Comparison of ENCODE assay signal across 8 mouse cellular contexts in the genomic region with DNA sequence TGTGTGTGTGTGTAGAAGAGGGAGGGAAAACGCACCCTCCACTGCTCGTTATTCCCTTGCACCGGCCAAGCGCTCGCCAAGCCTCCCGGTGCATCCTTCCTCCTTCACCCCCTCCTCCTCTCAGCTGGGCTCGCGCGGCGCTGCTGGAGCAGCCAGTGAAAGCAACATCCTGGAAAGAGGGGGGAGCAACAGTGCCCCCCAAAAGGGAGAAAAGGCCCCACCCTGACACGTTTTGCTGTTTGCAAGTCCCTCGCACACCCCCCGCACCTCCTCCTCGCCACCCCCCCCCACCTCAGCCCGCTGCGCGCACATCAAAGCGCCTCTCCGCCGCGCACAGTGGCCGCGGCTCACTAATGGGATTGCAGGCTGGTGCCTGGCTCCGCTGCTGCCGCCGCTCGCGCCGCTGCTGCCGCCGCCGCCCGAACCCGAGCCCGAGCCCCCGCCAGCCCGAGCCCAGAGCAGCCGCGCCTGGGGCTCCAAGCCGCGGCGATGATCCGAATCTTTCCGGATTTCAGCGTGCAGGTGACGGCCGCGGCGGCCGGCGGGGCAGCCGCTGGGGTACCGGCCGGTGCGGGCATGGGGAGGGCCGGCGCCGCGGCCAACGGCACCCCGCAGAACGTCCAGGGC. TPM values are rescaled to one million over a fixed set of nuclear protein-coding genes. Genes with fewer than 3 reads are reported as not detected.
DNase-seq lines count a peak whose midpoint lies in the region; ATAC-seq and TF ChIP-seq lines count a peak whose summit lies in the region.

A gene (plus strand): TSS at position 577 of the 627 bp plus-strand sequence.

- no peak for TF ChIP-seq EP300 in heart, adult 2 months (IDR thresholded peaks at IDR 0.05; ENCODE audit: insufficient read depth, low read depth, low read length)

- TF ChIP-seq CTCF in heart, adult 2 months (IDR thresholded peaks at IDR 0.05), result no peak

- WGBS in heart, adult 2 months, result 1% methylated on average over 59 of the region's 62 CpGs
- WGBS in forebrain, embryonic 14.5 days, result under 1% methylated on average over 46 of the region's 62 CpGs
- under 1% methylated on average over 53 of the region's 62 CpGs for WGBS in hindbrain, embryonic 16.5 days
- under 1% methylated on average over 22 of the region's 62 CpGs for WGBS in limb, embryonic 14.5 days

- peak; percentile 12 to 34 for DNase-seq in heart, adult 2 months
- DNase-seq in heart, postnatal 25 days (ENCODE audit: low spot score), result no peak
- DNase-seq in brain, adult 2 months (ENCODE audit: low read depth, low spot score), result peak; percentile 67
- peak; percentile 87 for DNase-seq in forebrain, embryonic 14.5 days (ENCODE audit: low spot score)
- peak; percentile 37 for DNase-seq in limb, embryonic 14.5 days (ENCODE audit: low spot score)
- DNase-seq in retina, embryonic 14.5 days (ENCODE audit: low spot score), result peak; percentile 70
- DNase-seq in spleen, postnatal 14 days (ENCODE audit: low spot score in 2 of 2), result no peak

- H3K4me3 ChIP-seq in heart, adult 2 months, result peak within 1 kb of the TSS; percentile 40
- H3K4me3 ChIP-seq in forebrain, embryonic 14.5 days (ENCODE audit: low read depth, low read length), result peak within 1 kb of the TSS; percentile 85
- peak within 1 kb of the TSS; percentile 73 for H3K4me3 ChIP-seq in hindbrain, embryonic 16.5 days (ENCODE audit: low read length)
- peak within 1 kb of the TSS; percentile 62 for H3K4me3 ChIP-seq in limb, embryonic 14.5 days (replicated peaks; ENCODE audit: low read length)

- no peak for TF ChIP-seq POLR2A in heart, adult 2 months (IDR thresholded peaks at IDR 0.05; ENCODE audit: insufficient read depth, low read depth, low read length)
- TF ChIP-seq POLR2A in limb, embryonic 14.5 days (IDR thresholded peaks at IDR 0.05; ENCODE audit: borderline replicate concordance, extremely low read depth, insufficient read depth, insufficient read length), result no peak

- peaks cover 32% of the 10 kb centered on the region for H3K27me3 ChIP-seq in heart, adult 2 months (ENCODE audit: control insufficient read depth, insufficient read depth, low read length)
- no peaks in the 10 kb centered on the region for H3K27me3 ChIP-seq in forebrain, embryonic 14.5 days (replicated peaks; ENCODE audit: control insufficient read depth, insufficient read depth, low read length)
- H3K27me3 ChIP-seq in hindbrain, embryonic 16.5 days (replicated peaks; ENCODE audit: control insufficient read depth, insufficient read depth, low read length), result no peaks in the 10 kb centered on the region
- peaks cover 47% of the 10 kb centered on the region for H3K27me3 ChIP-seq in limb, embryonic 14.5 days (ENCODE audit: control insufficient read depth, insufficient read depth, low read length)

- H3K4me2 ChIP-seq in forebrain, embryonic 14.5 days (ENCODE audit: low read length), result peak within 1 kb of the TSS; percentile 80
- peak within 1 kb of the TSS; percentile 96 for H3K4me2 ChIP-seq in hindbrain, embryonic 16.5 days (ENCODE audit: low read length)
- H3K4me2 ChIP-seq in limb, embryonic 14.5 days (replicated peaks; ENCODE audit: low read depth, low read length, severe bottlenecking), result peak within 1 kb of the TSS; percentile 99

- H3K4me1 ChIP-seq in heart, adult 2 months (ENCODE audit: control insufficient read depth, insufficient read depth, low read length), result peaks cover 2% of the 10 kb centered on the region; the same call in 1 of the 2 replicates
- peaks cover 15% of the 10 kb centered on the region for H3K4me1 ChIP-seq in forebrain, embryonic 14.5 days (ENCODE audit: control insufficient read depth, insufficient read depth, low read length)
- H3K4me1 ChIP-seq in hindbrain, embryonic 16.5 days (ENCODE audit: control insufficient read depth, insufficient read depth, low read depth, low read length), result peaks cover 23% of the 10 kb centered on the region
- H3K4me1 ChIP-seq in limb, embryonic 14.5 days (ENCODE audit: control insufficient read depth, insufficient read depth, low read length), result peaks cover 21% of the 10 kb centered on the region

- H3K9ac ChIP-seq in heart, adult 2 months (ENCODE audit: low read depth, low read length), result 0 out of 2 replicates have a peak within 1 kb of the TSS, but pooled peaks have one; percentile 15
- H3K9ac ChIP-seq in forebrain, embryonic 14.5 days (ENCODE audit: low read length), result peak within 1 kb of the TSS; percentile 91
- H3K9ac ChIP-seq in hindbrain, embryonic 16.5 days (ENCODE audit: low read depth, low read length), result peak within 1 kb of the TSS; percentile 86
- H3K9ac ChIP-seq in limb, embryonic 14.5 days (ENCODE audit: low read depth, low read length, severe bottlenecking), result peak within 1 kb of the TSS; percentile 59

- intact Hi-C loops in heart, adult 2 months (cut with DNase I), result no loop called here
- intact Hi-C loops in heart, postnatal 25 days (cut with DNase I), result loop anchor here (10.0 kb wide), 1 partner anchor 333 kb away; no protein-coding TSS in a partner anchor

- peak; percentile 79 for ATAC-seq in forebrain, embryonic 14.5 days
- ATAC-seq in hindbrain, embryonic 16.5 days, result peak; percentile 86
- ATAC-seq in limb, embryonic 14.5 days (ENCODE audit: low FRiP score, low read depth), result peak; percentile 44

- H3K27ac ChIP-seq in heart, adult 2 months, result no peak within 1 kb of the TSS
- H3K27ac ChIP-seq in forebrain, embryonic 14.5 days (ENCODE audit: low read depth, low read length), result peak within 1 kb of the TSS; percentile 94
- peak within 1 kb of the TSS; percentile 85 for H3K27ac ChIP-seq in hindbrain, embryonic 16.5 days (ENCODE audit: low read depth, low read length)
- H3K27ac ChIP-seq in limb, embryonic 14.5 days (replicated peaks; ENCODE audit: low read depth, low read length), result no peak within 1 kb of the TSS

- no peaks in the 10 kb centered on the region for H3K9me3 ChIP-seq in forebrain, embryonic 14.5 days (replicated peaks; ENCODE audit: control insufficient read depth, low read length)
- H3K9me3 ChIP-seq in hindbrain, embryonic 16.5 days (ENCODE audit: control insufficient read depth, low read length), result no peaks in the 10 kb centered on the region
- H3K9me3 ChIP-seq in limb, embryonic 14.5 days (ENCODE audit: control insufficient read depth, low read length), result no peaks in the 10 kb centered on the region

- H3K79me2 ChIP-seq in heart, adult 2 months (replicated peaks; ENCODE audit: control insufficient read depth, insufficient read depth, low read length), result no peaks in the 10 kb centered on the region

- no peaks in the 10 kb centered on the region for H3K36me3 ChIP-seq in heart, adult 2 months (ENCODE audit: control insufficient read depth, insufficient read depth, low read length)
- H3K36me3 ChIP-seq in forebrain, embryonic 14.5 days (ENCODE audit: control insufficient read depth, insufficient read depth, low read length), result no peaks in the 10 kb centered on the region
- no peaks in the 10 kb centered on the region for H3K36me3 ChIP-seq in hindbrain, embryonic 16.5 days (ENCODE audit: control insufficient read depth, insufficient read depth, low read length)
- no peaks in the 10 kb centered on the region for H3K36me3 ChIP-seq in limb, embryonic 14.5 days (ENCODE audit: control insufficient read depth, insufficient read depth, low read length)

RNA-seq across cellular contexts. Expression of the gene that starts here (rescaled TPM):
- total RNA-seq in heart, adult 2 months (2021), result under 1 TPM; 0.10 to 0.64 TPM
- 0.02 and 0.18 TPM in 2 replicates for polyA plus RNA-seq in heart, adult 2 months (2012; rRNA removed)
- total RNA-seq in heart, postnatal 25 days (2021), result 1 to 10 TPM in 1 of 2 experiments, under 1 TPM in 1; 0.18 to 1.5 TPM
- 11.9 and 12.9 TPM in 2 replicates for polyA plus RNA-seq in forebrain, embryonic 14.5 days (2014; fragmentation: Nextera tagmentation; extraction: Ambion mirVana)
- polyA plus RNA-seq in hindbrain, embryonic 16.5 days (2015; fragmentation: Nextera tagmentation; extraction: Ambion mirVana), result 21.4 and 21.6 TPM in 2 replicates
- 5.3 and 6.4 TPM in 2 replicates for polyA plus RNA-seq in limb, embryonic 14.5 days (2012; rRNA removed)
- polyA plus RNA-seq in limb, embryonic 14.5 days (2014; fragmentation: Nextera tagmentation; extraction: Ambion mirVana), result 5.9 and 9.1 TPM in 2 replicates

Comparison
In these comparisons a context has a peak if more than half of its experiments do, and no peak if none do; other contexts are left out.
1. Peak in DNase-seq, H3K4me3 ChIP-seq and H3K9ac ChIP-seq in heart, adult 2 months; RNA of the gene not detected or under 1 TPM.
2. DNase-seq: peak in brain, adult 2 months (single experiment), forebrain, embryonic 14.5 days (single experiment), limb, embryonic 14.5 days (single experiment) and retina, embryonic 14.5 days (single experiment); none in heart, postnatal 25 days (single experiment) and spleen, postnatal 14 days (0 of 2).
3. H3K27ac ChIP-seq: peak in forebrain, embryonic 14.5 days (single experiment) and hindbrain, embryonic 16.5 days (single experiment); none in heart, adult 2 months (single experiment) and limb, embryonic 14.5 days (single experiment).
4. H3K9ac ChIP-seq: peak in every context shown above with its lines; median percentile 91 in forebrain, embryonic 14.5 days; 86 in hindbrain, embryonic 16.5 days; 59 in limb, embryonic 14.5 days; 15 in heart, adult 2 months.
5. Peak in every context shown above with its lines, with median percentiles within 50 percentile points of each other: H3K4me3 ChIP-seq, ATAC-seq and H3K4me2 ChIP-seq.